ENCODE assay signal across 9 mouse cellular contexts in the genomic region with DNA sequence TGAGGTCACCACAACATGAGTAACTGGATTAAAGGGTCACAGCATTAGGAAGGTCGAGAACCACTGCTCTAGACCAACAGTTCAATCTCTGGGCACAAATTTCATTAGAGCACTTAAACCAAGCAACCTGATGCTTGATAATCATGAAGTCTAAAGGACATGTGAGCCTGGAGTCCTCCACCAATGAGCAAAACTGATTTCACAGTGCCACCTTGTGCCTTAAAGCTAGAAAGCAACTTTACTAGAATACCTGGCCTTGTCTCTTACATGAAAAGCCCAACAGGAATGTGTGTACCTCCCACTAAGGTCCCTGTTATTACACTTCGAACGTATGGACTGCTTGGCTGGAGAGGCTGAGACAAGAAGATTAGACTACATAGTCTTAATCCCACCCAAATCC. TPM values are rescaled to one million over a fixed set of nuclear protein-coding genes. Genes with fewer than 3 reads are reported as not detected.
DNase-seq lines count a peak whose midpoint lies in the region; ATAC-seq and TF ChIP-seq lines count a peak whose summit lies in the region.
"Had no signal": no experiment of that assay in that cellular context is flagged by ENCODE, and none has a peak within 500 bp of the region (broad histone marks: within the 10 kb centered on the region; RNA-seq: fewer than 3 reads in every experiment).

No protein-coding gene starts in this region.

- WGBS in kidney, postnatal 0 days, result 52% methylated on average over 3 of the region's 3 CpGs
- 59% methylated on average over 3 of the region's 3 CpGs for WGBS in kidney, embryonic 14.5 days

- peak; percentile 73 for TF ChIP-seq CTCF in kidney, postnatal 0 days (IDR thresholded peaks at IDR 0.05; ENCODE audit: low read depth)

- ATAC-seq in CD4-positive, CD25-positive, alpha-beta regulatory T cell, adult 4 months, result no peak
- no peak for ATAC-seq in kidney, postnatal 0 days (replicated peaks; ENCODE audit: low FRiP score, low read depth)
- no peak for ATAC-seq in kidney, embryonic 14.5 days (ENCODE audit: low FRiP score, low TSS enrichment)

- no peaks in the 10 kb centered on the region for H3K27me3 ChIP-seq in kidney, postnatal 0 days (ENCODE audit: insufficient read depth, low read length)
- no peaks in the 10 kb centered on the region for H3K27me3 ChIP-seq in kidney, embryonic 14.5 days (ENCODE audit: control insufficient read depth, insufficient read depth, low read length)
- H3K27me3 ChIP-seq: limb, embryonic 13.5 days had no signal

- H3K4me1 ChIP-seq in kidney, postnatal 0 days (replicated peaks; ENCODE audit: insufficient read depth, low read length), result no peaks in the 10 kb centered on the region
- H3K4me1 ChIP-seq in kidney, embryonic 14.5 days (ENCODE audit: control insufficient read depth, insufficient read depth, low read length), result no peaks in the 10 kb centered on the region

- H3K4me3 ChIP-seq in kidney, postnatal 0 days (replicated peaks; ENCODE audit: low read depth, low read length), result no peak overlapping the region
- no peak overlapping the region for H3K4me3 ChIP-seq in kidney, embryonic 14.5 days (ENCODE audit: low read length)
- H3K4me3 ChIP-seq: limb, embryonic 13.5 days had no signal

- H3K9me3 ChIP-seq in kidney, postnatal 0 days (replicated peaks; ENCODE audit: low read length), result no peaks in the 10 kb centered on the region
- no peaks in the 10 kb centered on the region for H3K9me3 ChIP-seq in kidney, embryonic 14.5 days (ENCODE audit: control insufficient read depth, low read length)
- H3K9me3 ChIP-seq: limb, embryonic 13.5 days had no signal

- no peak overlapping the region for H3K27ac ChIP-seq in kidney, postnatal 0 days
- no peak overlapping the region for H3K27ac ChIP-seq in kidney, embryonic 14.5 days (ENCODE audit: low read depth, low read length)
- H3K27ac ChIP-seq: limb, embryonic 13.5 days had no signal

- no peak overlapping the region for H3K9ac ChIP-seq in kidney, postnatal 0 days (ENCODE audit: low read depth, low read length)
- H3K9ac ChIP-seq in kidney, embryonic 14.5 days (ENCODE audit: low read depth, low read length), result no peak overlapping the region
- H3K9ac ChIP-seq: limb, embryonic 13.5 days had no signal

- no peak overlapping the region for H3K4me2 ChIP-seq in kidney, postnatal 0 days (ENCODE audit: low read length)
- no peak overlapping the region for H3K4me2 ChIP-seq in kidney, embryonic 14.5 days (replicated peaks; ENCODE audit: low read depth, low read length)
- H3K4me2 ChIP-seq: limb, embryonic 13.5 days had no signal

- DNase-seq in CD4-positive, CD25-positive, alpha-beta regulatory T cell, adult 2 months (ENCODE audit: low read depth, low spot score), result peak; percentile 51
- peak; percentile 62 for DNase-seq in kidney, postnatal 0 days (ENCODE audit: low spot score)
- peak; percentile 62 for DNase-seq in adipocyte (ENCODE audit: low spot score)
- DNase-seq in lung, postnatal 36 days, result peak; percentile 60
- DNase-seq in gastrocnemius, postnatal 10 days, result no peak
- no peak for DNase-seq in testis, postnatal 14 days (ENCODE audit: low spot score)

- H3K36me3 ChIP-seq in kidney, postnatal 0 days (ENCODE audit: insufficient read depth, low read length), result peaks cover 11% of the 10 kb centered on the region; the same call in 1 of the 2 replicates
- peaks cover 11% of the 10 kb centered on the region; the same call in 1 of the 2 replicates for H3K36me3 ChIP-seq in kidney, embryonic 14.5 days (ENCODE audit: control insufficient read depth, insufficient read depth, low read length)

RNA-seq across cellular contexts. Expression of a gene that starts 47.0 kb away (rescaled TPM):
- polyA plus RNA-seq in CD4-positive, CD25-positive, alpha-beta regulatory T cell, adult 4 months (2017; shearing (Covaris generic)), result 10 to 100 TPM; 14.9 to 18.2 TPM
- 11.5 and 11.9 TPM in 2 replicates for polyA plus RNA-seq in kidney, postnatal 0 days (2015; fragmentation: Nextera tagmentation; extraction: Ambion mirVana)
- 8.6 and 11.2 TPM in 2 replicates for polyA plus RNA-seq in kidney, embryonic 14.5 days (2014; fragmentation: Nextera tagmentation; extraction: Ambion mirVana)
- 10 to 100 TPM; 28.9 to 37.2 TPM for total RNA-seq in gastrocnemius, postnatal 10 days (2021)

Comparison
In these comparisons a context has a peak if more than half of its experiments do, and no peak if none do; other contexts are left out.
1. DNase-seq: peak in CD4-positive, CD25-positive, alpha-beta regulatory T cell, adult 2 months (single experiment), kidney, postnatal 0 days (single experiment), adipocyte (single experiment) and lung, postnatal 36 days (single experiment); none in gastrocnemius, postnatal 10 days (single experiment) and testis, postnatal 14 days (single experiment).